Mouse (Mus musculus) ovary, adult 18-20 months (tissue): ENCODE results near the gene Igf2r.

Source experiments
- DNase-seq: peaks from one replicate; pipeline ENCODE4 v3.0.0; 2022; ENCODE audit warnings: low spot score, mixed read lengths

The Igf2r gene

GRCm38 (mm10) chr17:12749421-12750367 lies 19.8 kb downstream of the Igf2r start:
- DNase-seq = no peak

GRCm38 (mm10) chr17:12745761-12746160 lies 23.7 kb downstream of the Igf2r start:
- no peak for DNase-seq

GRCm38 (mm10) chr17:12744071-12744470 lies 25.4 kb downstream of the Igf2r start:
- no peak for DNase-seq

GRCm38 (mm10) chr17:12742151-12742908 lies 27.1 kb downstream of the Igf2r start:
- no peak for DNase-seq

- peak; percentile 76 for DNase-seq
Measured at GRCm38 (mm10) chr17:12741218-12741968, 28.1 kb downstream of the Igf2r start.

GRCm38 (mm10) chr17:12740317-12740716 lies 29.1 kb downstream of the Igf2r start:
- DNase-seq = no peak

GRCm38 (mm10) chr17:12739516-12739915 lies 29.9 kb downstream of the Igf2r start:
- DNase-seq = no peak

GRCm38 (mm10) chr17:12737934-12738333 lies 31.5 kb downstream of the Igf2r start:
- DNase-seq = no peak

- no peak for DNase-seq
Measured at GRCm38 (mm10) chr17:12734205-12734857, 35.1 kb downstream of the Igf2r start.

- no peak for DNase-seq
Measured at GRCm38 (mm10) chr17:12733128-12733527, 36.3 kb downstream of the Igf2r start.

GRCm38 (mm10) chr17:12728536-12728935 lies 40.9 kb downstream of the Igf2r start:
- no peak for DNase-seq

GRCm38 (mm10) chr17:12727748-12728147 lies 41.7 kb downstream of the Igf2r start:
- no peak for DNase-seq

- DNase-seq = peak; percentile 44
Measured at GRCm38 (mm10) chr17:12725871-12726270, 43.6 kb downstream of the Igf2r start.

- DNase-seq = no peak
Measured at GRCm38 (mm10) chr17:12724767-12725744, 44.4 kb downstream of the Igf2r start.

- DNase-seq = peak; percentile 59
Measured at GRCm38 (mm10) chr17:12723986-12724766, 45.3 kb downstream of the Igf2r start.

- no peak for DNase-seq
Measured at GRCm38 (mm10) chr17:12722622-12723021, 46.8 kb downstream of the Igf2r start.

GRCm38 (mm10) chr17:12721118-12721886 lies 48.2 kb downstream of the Igf2r start:
- DNase-seq = no peak

- DNase-seq = no peak
Measured at GRCm38 (mm10) chr17:12718251-12718650, 51.2 kb downstream of the Igf2r start.

- DNase-seq = no peak
Measured at GRCm38 (mm10) chr17:12717445-12717844, 52.0 kb downstream of the Igf2r start.
